Mouse (Mus musculus) lung, postnatal 0 days (tissue): Measurements from ENCODE around the gene Clip4. TPM values are rescaled to one million over a fixed set of nuclear protein-coding genes. Genes with fewer than 3 reads are reported as not detected.

Source experiments
- ATAC-seq: fragments of 200-750 bp; cut with Nextera tagmentation; 2 replicates; pipeline ENCODE4 v1.8.0; 2017; ENCODE audit warnings: moderate library complexity
- DNase-seq: peaks from one replicate; pipeline ENCODE4 v3.0.0-alpha.2; 2016; ENCODE audit warnings: low spot score
- H3K27ac ChIP-seq: fragments of 300-500 bp; sonication (generic); 2 replicates; pipeline ENCODE4 v1.5.1; 2014; ENCODE audit warnings: antibody characterized with exemption, mild to moderate bottlenecking, low read length, mixed read lengths
- H3K27me3 ChIP-seq: fragments of 300-500 bp; sonication (generic); replicated peaks from 2 replicates; pipeline ENCODE4 v1.6.1; 2014; ENCODE audit warnings: low read length, mixed read lengths; ENCODE audit not compliant: insufficient read depth
- H3K36me3 ChIP-seq: fragments of 300-500 bp; sonication (generic); 2 replicates; pipeline ENCODE4 v1.6.1; 2014; ENCODE audit warnings: low read length, mixed read lengths; ENCODE audit not compliant: insufficient read depth
- H3K4me1 ChIP-seq: fragments of 300-500 bp; sonication (generic); 2 replicates; pipeline ENCODE4 v1.6.1; 2014; ENCODE audit warnings: antibody characterized with exemption, low read depth, low read length, mixed read lengths; ENCODE audit not compliant: insufficient read depth
- H3K4me2 ChIP-seq: fragments of 300-500 bp; sonication (generic); replicated peaks from 2 replicates; pipeline ENCODE4 v1.6.1; 2014; ENCODE audit warnings: low read depth, mild to moderate bottlenecking, low read length, moderate library complexity, mixed read lengths
- H3K4me3 ChIP-seq: fragments of 300-500 bp; sonication (generic); 2 replicates; pipeline ENCODE4 v1.5.1; 2014; ENCODE audit warnings: low read depth, low read length
- H3K9ac ChIP-seq: fragments of 300-500 bp; sonication (generic); replicated peaks from 2 replicates; pipeline ENCODE4 v1.6.1; 2014; ENCODE audit warnings: low read depth, mild to moderate bottlenecking
- H3K9me3 ChIP-seq: fragments of 300-500 bp; sonication (generic); 2 replicates; pipeline ENCODE4 v1.6.1; 2016; ENCODE audit warnings: low read length, mixed read lengths
- CTCF ChIP-seq: IDR thresholded peaks from 2 replicates; pipeline ENCODE4 v1.5.1; 2016; ENCODE audit warnings: antibody characterized with exemption, mild to moderate bottlenecking
- EP300 ChIP-seq: IDR thresholded peaks from 2 replicates; pipeline ENCODE4 v1.6.1; 2016; ENCODE audit warnings: antibody characterized with exemption, mild to moderate bottlenecking, control low read depth
- WGBS: fragments of 180-500 bp; shearing (Covaris S2); extraction: QIAGEN DNeasy Blood & Tissue Kit; methylation state at CpG from one replicate; pipeline ENCODE4 v1.1.7; 2014; 5-methylcytosine and 5-hydroxymethylcytosine counted together
- polyA plus RNA-seq: library from polyadenylated mRNA; unstranded; fragments of >200 nt; fragmentation: Nextera tagmentation; extraction: Ambion mirVana; gene quantifications from 2 replicates; pipeline ENCODE4 v1.2.1, GENCODE M21; 2015

Gene Clip4
- polyA plus RNA-seq, 1 experiment from 2014 or later = 25.8 TPM

- Histone ChIP-seq H3K36me3 (no peaks in the 10 kb centered on the region), H3K4me3 (peak overlapping the region; percentile 56), H3K4me2 (peak overlapping the region; percentile 89), H3K27ac (peak overlapping the region; percentile 57), H3K27me3 (no peaks in the 10 kb centered on the region), H3K9ac (peak overlapping the region; percentile 12; the same call in 1 of the 2 replicates), H3K4me1 (peaks cover 3% of the 10 kb centered on the region; the same call in 1 of the 2 replicates), H3K9me3 (0 out of 2 replicates have a peak, but pooled peaks cover 3% of the 10 kb centered on the region)
- peak; percentile 20 for ATAC-seq
- WGBS = under 1% methylated on average over 37 of the region's 59 CpGs
- DNase-seq = peak; percentile 29
- TF ChIP-seq CTCF (no peak), EP300 (no peak)
Observed at GRCm38 (mm10) chr17:71782699-71783365, 14.6 kb downstream of the Clip4 start.

- peak; percentile 10 for DNase-seq
- Histone ChIP-seq H3K9ac (peak overlapping the region; percentile 12; the same call in 1 of the 2 replicates), H3K36me3 (no peaks in the 10 kb centered on the region), H3K4me2 (peak overlapping the region; percentile 89), H3K27ac (peak overlapping the region; percentile 43; the same call in 1 of the 2 replicates), H3K4me1 (peaks cover 3% of the 10 kb centered on the region; the same call in 1 of the 2 replicates), H3K9me3 (0 out of 2 replicates have a peak, but pooled peaks cover 3% of the 10 kb centered on the region), H3K4me3 (peak overlapping the region; percentile 56), H3K27me3 (no peaks in the 10 kb centered on the region)
- ATAC-seq = no peak
- 9% methylated on average over 10 of the region's 10 CpGs for WGBS
- TF ChIP-seq CTCF (no peak), EP300 (no peak)
Observed at GRCm38 (mm10) chr17:71783366-71783735, 15.1 kb downstream of the Clip4 start.

- H3K9me3 ChIP-seq = no peaks in the 10 kb centered on the region
- peaks cover 3% of the 10 kb centered on the region; the same call in 1 of the 2 replicates for H3K4me1 ChIP-seq
- H3K27ac ChIP-seq = no peak overlapping the region
- no peak overlapping the region for H3K4me3 ChIP-seq
- TF ChIP-seq EP300 = no peak
- no peak for TF ChIP-seq CTCF
- H3K4me2 ChIP-seq = no peak overlapping the region
- no peak overlapping the region for H3K9ac ChIP-seq
- DNase-seq (no peak), ATAC-seq (no peak)
- H3K27me3 ChIP-seq = no peaks in the 10 kb centered on the region
- H3K36me3 ChIP-seq = no peaks in the 10 kb centered on the region
Observed at GRCm38 (mm10) chr17:71786456-71786855, 18.2 kb downstream of the Clip4 start.

DNA sequence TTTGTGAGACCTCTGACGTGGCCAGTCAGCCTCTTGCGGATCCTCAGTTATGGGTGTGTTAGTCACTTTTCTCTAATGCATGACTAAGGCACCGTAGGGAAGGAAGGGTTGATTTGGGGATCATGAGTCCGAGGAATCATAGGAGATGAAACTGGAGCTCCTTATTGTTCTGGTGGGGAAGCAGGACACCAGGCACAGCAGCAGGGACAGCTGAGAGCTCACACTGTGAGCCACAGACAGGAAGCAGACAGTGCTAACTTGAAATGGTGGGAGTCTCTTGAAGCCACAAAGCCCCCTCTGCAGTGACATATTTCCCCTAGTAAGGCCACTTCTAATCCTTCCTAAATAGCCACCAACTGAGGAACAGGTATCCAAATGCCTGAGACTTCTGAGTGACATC, 22.8 kb downstream of the Clip4 start:
- Histone ChIP-seq H3K36me3 (no peaks in the 10 kb centered on the region), H3K27me3 (no peaks in the 10 kb centered on the region)
- 88% methylated on average over 4 of the region's 4 CpGs for WGBS

DNA sequence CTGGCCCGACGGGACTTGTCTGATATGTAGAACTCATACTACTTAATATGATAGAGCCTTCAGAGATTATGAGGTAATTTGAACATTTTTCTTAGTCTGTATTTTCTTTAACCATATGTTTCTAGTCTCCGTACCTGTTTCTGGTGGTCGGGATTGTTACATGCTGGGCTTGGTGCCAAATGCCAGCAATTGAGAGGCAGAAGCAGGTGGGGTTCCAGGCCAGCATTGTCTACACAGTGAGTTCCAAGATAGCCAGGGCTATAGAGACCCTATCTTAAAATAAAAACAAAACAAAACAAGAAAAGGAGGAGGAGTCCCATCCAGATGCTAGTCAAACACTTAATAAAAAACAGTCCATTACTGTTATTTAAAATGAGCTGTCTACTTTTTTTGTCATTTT, 23.3 kb downstream of the Clip4 start:
- H3K9ac ChIP-seq = no peak overlapping the region
- H3K4me2 ChIP-seq = no peak overlapping the region
- no peaks in the 10 kb centered on the region for H3K27me3 ChIP-seq
- H3K9me3 ChIP-seq = no peaks in the 10 kb centered on the region
- H3K4me1 ChIP-seq = no peaks in the 10 kb centered on the region
- H3K36me3 ChIP-seq = no peaks in the 10 kb centered on the region
- whole genome bisulfite sequencing = 71% methylated on average over 4 of the region's 4 CpGs
- no peak overlapping the region for H3K4me3 ChIP-seq
- ATAC-seq (no peak), DNase-seq (no peak)
- H3K27ac ChIP-seq = no peak overlapping the region
- TF ChIP-seq CTCF = no peak
- no peak for TF ChIP-seq EP300

More for the DNA sequence above, 22.8 kb downstream of the Clip4 start:
- H3K4me2 ChIP-seq = no peak overlapping the region
- H3K27ac ChIP-seq = no peak overlapping the region
- no peaks in the 10 kb centered on the region for H3K9me3 ChIP-seq
- no peak for TF ChIP-seq EP300
- TF ChIP-seq CTCF = no peak
- ATAC-seq (no peak), DNase-seq (no peak)
- H3K4me1 ChIP-seq = no peaks in the 10 kb centered on the region
- H3K9ac ChIP-seq = no peak overlapping the region
- H3K4me3 ChIP-seq = no peak overlapping the region

DNA sequence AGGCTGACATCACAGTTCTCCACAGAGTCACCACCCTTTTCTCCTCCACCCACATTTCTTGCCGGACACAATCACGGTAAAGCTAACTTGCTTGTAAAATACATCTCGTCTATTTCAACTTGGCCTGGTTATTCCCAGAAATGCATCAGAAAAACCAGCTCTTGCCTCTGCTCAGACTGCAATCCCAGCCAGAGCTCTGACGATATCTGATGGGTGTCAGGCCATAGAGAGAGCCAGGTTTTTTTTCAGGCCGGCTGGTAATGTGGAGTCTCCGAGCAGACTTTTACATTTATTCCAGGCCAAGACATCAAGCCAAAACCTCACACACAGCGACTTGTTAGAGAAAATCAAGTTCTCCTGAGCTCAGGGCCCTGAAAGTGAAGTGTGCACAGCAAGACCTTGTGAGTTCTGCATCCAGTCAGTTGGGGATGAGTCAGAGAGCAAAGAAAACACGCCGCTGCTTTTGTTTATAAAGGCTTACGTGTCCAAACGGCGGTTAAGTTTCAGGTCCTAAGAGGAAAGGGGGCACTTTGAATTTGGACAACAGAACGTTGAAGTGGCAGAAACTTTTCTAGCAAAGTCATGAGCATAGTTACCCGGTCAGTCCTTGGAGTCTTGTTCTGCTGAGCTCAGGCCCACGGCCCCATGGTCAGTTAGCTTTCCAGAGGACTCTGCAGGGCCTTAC, 27.4 kb downstream of the Clip4 start:
- ATAC-seq (0 out of 2 replicates have a peak, but pooled peaks have one; percentile 19), DNase-seq (peak; percentile 7)
- 67% methylated on average over 15 of the region's 15 CpGs for WGBS
- TF ChIP-seq EP300 (no peak), CTCF (no peak)
- H3K4me2 ChIP-seq = no peak overlapping the region
- H3K9me3 ChIP-seq = no peaks in the 10 kb centered on the region
- no peaks in the 10 kb centered on the region for H3K36me3 ChIP-seq
- H3K27ac ChIP-seq = no peak overlapping the region
- H3K9ac ChIP-seq = no peak overlapping the region
- no peaks in the 10 kb centered on the region for H3K4me1 ChIP-seq
- H3K4me3 ChIP-seq = no peak overlapping the region
- H3K27me3 ChIP-seq = no peaks in the 10 kb centered on the region
